Mouse (Mus musculus) kidney, adult 10 weeks (tissue): ENCODE data around the gene Trim69. TPM values are rescaled to one million over a fixed set of nuclear protein-coding genes. Genes with fewer than 3 reads are reported as not detected.

Experiments used
- polyA plus RNA-seq: library from polyadenylated mRNA; stranded (reverse); fragments of 350-450 nt; fragmentation: Illumina TruSeq; extraction: RNeasy Lipid Tissue Mini Kit (QIAGEN cat#74804); gene quantifications from one replicate; pipeline ENCODE4 v1.2.3, GENCODE M21; 2014; ENCODE audit warnings: low read depth, low replicate concordance

Gene Trim69
- not detected for polyA plus RNA-seq

GRCm38 (mm10) chr2:122160680-122161079 is at the start of gene Trim69:
Gene Trim69 (plus strand): TSS chr2:122160700.

GRCm38 (mm10) chr2:122117961-122118958 is 42.2 kb upstream of the Trim69 start, which contains the start of gene Spg11:
Gene Spg11 (minus strand): TSS chr2:122118386.

DNA sequence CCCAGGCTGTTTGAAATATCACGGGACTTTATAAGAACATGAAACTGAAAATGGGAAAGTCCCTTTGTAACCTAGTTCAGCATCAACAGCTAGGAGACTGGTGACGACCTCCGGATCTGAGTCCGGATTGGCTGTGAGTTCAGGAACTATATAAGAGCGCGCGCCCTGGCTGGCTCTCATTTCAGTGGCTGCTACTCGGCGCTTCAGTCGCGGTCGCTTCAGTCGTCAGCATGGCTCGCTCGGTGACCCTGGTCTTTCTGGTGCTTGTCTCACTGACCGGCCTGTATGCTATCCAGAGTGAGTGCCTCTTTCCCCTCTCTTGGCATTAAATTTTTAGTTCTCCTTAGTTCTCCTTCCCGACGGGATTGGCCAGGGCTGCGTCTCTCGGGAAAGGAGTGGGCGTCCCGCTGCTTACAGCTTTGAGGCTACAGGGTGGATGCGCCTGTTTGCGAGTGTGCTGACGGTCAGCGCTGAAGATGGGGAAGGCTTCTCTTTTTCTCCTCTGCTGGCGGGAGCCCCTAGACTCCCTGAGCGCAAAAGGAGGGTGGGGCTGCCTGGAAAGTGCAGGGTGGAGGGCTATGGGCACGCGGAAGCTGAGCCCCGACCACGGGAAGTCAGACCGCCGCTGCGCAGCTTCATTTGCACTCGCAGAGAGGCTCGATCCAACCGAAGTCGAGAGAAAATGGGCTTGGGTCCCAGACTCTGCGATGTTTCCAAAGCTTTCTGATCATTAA is 12.8 kb upstream of the Trim69 start, which contains the start of gene B2m:
Gene B2m (plus strand): TSS at position 179 of the 734 bp plus-strand sequence.

DNA sequence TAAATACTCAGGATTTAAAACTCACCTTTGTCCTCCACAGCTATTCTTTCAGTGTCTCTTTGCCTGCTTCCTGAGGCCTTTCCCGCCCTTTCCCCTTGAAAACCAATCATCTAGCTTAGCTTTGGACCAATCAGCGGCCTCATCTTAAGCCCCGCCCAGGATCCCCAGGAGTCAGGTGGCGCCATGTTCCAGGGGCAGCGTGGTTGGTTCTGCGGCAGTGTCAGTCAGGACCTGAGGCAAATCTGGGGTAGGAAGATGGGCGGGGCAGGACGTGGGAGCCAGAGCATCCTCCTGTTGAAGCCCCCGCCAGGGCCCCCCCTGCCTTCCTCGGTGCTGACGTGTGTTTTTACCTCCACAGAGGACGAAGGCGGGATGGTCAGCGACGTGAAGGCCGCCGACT is 25.6 kb downstream of the Trim69 start, which contains the start of the genes Patl2 and Terb2:
Gene Patl2 (minus strand): TSS at position 84 of the 400 bp plus-strand sequence.
Gene Terb2 (plus strand): TSS at position 167 of the 400 bp plus-strand sequence.

Other genes starting within 250 kb of the Trim69 start
- 41.4 TPM for gene Ctdspl2, start 204.7 kb upstream of the Trim69 start, polyA plus RNA-seq
- not detected for gene Mageb3, start 204.6 kb upstream of the Trim69 start, polyA plus RNA-seq
- 68.8 TPM for gene Eif3j1, start 132.2 kb upstream of the Trim69 start, polyA plus RNA-seq
- gene Spg11, start 42.3 kb upstream of the Trim69 start, polyA plus RNA-seq = 7.3 TPM
- gene B2m, start 13.0 kb upstream of the Trim69 start, polyA plus RNA-seq = 1,651 TPM
- not detected for gene Patl2, start 25.5 kb downstream of the Trim69 start, polyA plus RNA-seq
- gene Terb2, start 25.6 kb downstream of the Trim69 start, polyA plus RNA-seq = not detected
- gene Sord, start 74.0 kb downstream of the Trim69 start, polyA plus RNA-seq = 1,026 TPM
- not detected for gene Duox2, start 137.7 kb downstream of the Trim69 start, polyA plus RNA-seq
- not detected for gene Duoxa2, start 138.2 kb downstream of the Trim69 start, polyA plus RNA-seq
- gene Duoxa1, start 153.0 kb downstream of the Trim69 start, polyA plus RNA-seq = not detected
- gene Duox1, start 155.0 kb downstream of the Trim69 start, polyA plus RNA-seq = not detected
- gene Shf, start 208.5 kb downstream of the Trim69 start, polyA plus RNA-seq = 0.32 TPM